Mouse (Mus musculus) hindbrain, postnatal 0 days (tissue): ENCODE results near the gene Zkscan16. TPM values are rescaled to one million over a fixed set of nuclear protein-coding genes. Genes with fewer than 3 reads are reported as not detected.
A peak's percentile ranks its signal among the peaks of the same experiment; 100 is the strongest.

Experiments used
- ATAC-seq: fragments of 200-750 bp; cut with Nextera tagmentation; 2 replicates; pipeline ENCODE4 v1.8.0; 2017; ENCODE audit warnings: mild to moderate bottlenecking, moderate TSS enrichment, moderate library complexity
- DNase-seq: peaks from one replicate; pipeline ENCODE4 v3.0.0-alpha.2; 2015; ENCODE audit warnings: low spot score
- H3K27ac ChIP-seq: fragments of 300-500 bp; sonication (generic); 2 replicates; pipeline ENCODE4 v1.5.1; 2014; ENCODE audit warnings: mild to moderate bottlenecking
- H3K27me3 ChIP-seq: fragments of 300-500 bp; sonication (generic); 2 replicates; pipeline ENCODE4 v1.6.1; 2014; ENCODE audit warnings: low read length, mixed read lengths; ENCODE audit not compliant: insufficient read depth
- H3K36me3 ChIP-seq: fragments of 300-500 bp; sonication (generic); 2 replicates; pipeline ENCODE4 v1.6.1; 2014; ENCODE audit warnings: low read length, mixed read lengths; ENCODE audit not compliant: insufficient read depth
- H3K4me1 ChIP-seq: fragments of 300-500 bp; sonication (generic); 2 replicates; pipeline ENCODE4 v1.6.1; 2014; ENCODE audit warnings: antibody characterized with exemption, low read length, mixed read lengths; ENCODE audit not compliant: insufficient read depth
- H3K4me2 ChIP-seq: fragments of 300-500 bp; sonication (generic); 2 replicates; pipeline ENCODE4 v1.6.1; 2014; ENCODE audit warnings: low read depth, mild to moderate bottlenecking, low read length, moderate library complexity, mixed read lengths
- H3K4me3 ChIP-seq: fragments of 300-500 bp; sonication (generic); 2 replicates; pipeline ENCODE4 v1.5.1; 2014; ENCODE audit warnings: low read length
- H3K9ac ChIP-seq: fragments of 300-500 bp; sonication (generic); replicated peaks from 2 replicates; pipeline ENCODE4 v1.6.1; 2014; ENCODE audit warnings: mild to moderate bottlenecking, low read length, moderate library complexity, mixed read lengths
- H3K9me3 ChIP-seq: fragments of 300-500 bp; sonication (generic); 2 replicates; pipeline ENCODE4 v1.6.1; 2016; ENCODE audit warnings: low read length, mixed read lengths
- CTCF ChIP-seq: IDR thresholded peaks from 2 replicates; pipeline ENCODE4 v1.5.1; 2016; ENCODE audit warnings: antibody characterized with exemption, control low read depth, low read depth
- WGBS: fragments of 180-500 bp; shearing (Covaris S2); extraction: QIAGEN DNeasy Blood & Tissue Kit; methylation state at CpG from one replicate; pipeline ENCODE4 v1.1.7; 2014; 5-methylcytosine and 5-hydroxymethylcytosine counted together
- polyA plus RNA-seq: library from polyadenylated mRNA; unstranded; fragments of >200 nt; fragmentation: Nextera tagmentation; extraction: Ambion mirVana; gene quantifications from 2 replicates; pipeline ENCODE4 v1.2.1, GENCODE M21; 2015
- total RNA-seq: library from RNA; depleted of rRNA; stranded (reverse); fragments of >200 nt; gene quantifications from 2 replicates; pipeline ENCODE4 v1.2.3, GENCODE M21; 2014; rRNA removed

Zkscan16 gene
- total and polyA plus RNA-seq, 2 experiments from 2014 or later: 1.8 to 4.1 TPM

GRCm38 (mm10) chr4:59003806-59004200 is 60.4 kb downstream of the Zkscan16 start:
- Histone ChIP-seq H3K4me1 (peaks cover 11% of the 10 kb centered on the region; the same call in 1 of the 2 replicates), H3K4me2 (peak overlapping the region; percentile 86), H3K27ac (no peak overlapping the region), H3K36me3 (no peaks in the 10 kb centered on the region), H3K27me3 (no peaks in the 10 kb centered on the region), H3K4me3 (peak overlapping the region; percentile 71), H3K9ac (peak overlapping the region; percentile 81), H3K9me3 (no peaks in the 10 kb centered on the region)
- TF ChIP-seq CTCF: no peak
- WGBS: 31% methylated on average over 7 of the region's 7 CpGs
- ATAC-seq: no peak
- no peak for DNase-seq

GRCm38 (mm10) chr4:59006211-59006610 is 62.8 kb downstream of the Zkscan16 start:
- no peak overlapping the region for H3K4me2 ChIP-seq
- H3K9ac ChIP-seq: no peak overlapping the region
- H3K36me3 ChIP-seq: no peaks in the 10 kb centered on the region
- TF ChIP-seq CTCF: no peak
- H3K4me1 ChIP-seq: peaks cover 11% of the 10 kb centered on the region; the same call in 1 of the 2 replicates
- no peaks in the 10 kb centered on the region for H3K27me3 ChIP-seq
- no peak for ATAC-seq
- H3K27ac ChIP-seq: no peak overlapping the region
- H3K4me3 ChIP-seq: no peak overlapping the region
- no peaks in the 10 kb centered on the region for H3K9me3 ChIP-seq
- WGBS: 68% methylated on average over 8 of the region's 8 CpGs
- no peak for DNase-seq

- H3K9ac ChIP-seq: no peak overlapping the region
- no peak overlapping the region for H3K4me2 ChIP-seq
- no peak overlapping the region for H3K4me3 ChIP-seq
- DNase-seq: no peak
- no peak for ATAC-seq
- 71% methylated on average over 6 of the region's 6 CpGs for WGBS
- no peaks in the 10 kb centered on the region for H3K36me3 ChIP-seq
- H3K27ac ChIP-seq: no peak overlapping the region
- H3K4me1 ChIP-seq: peaks cover 11% of the 10 kb centered on the region; the same call in 1 of the 2 replicates
- TF ChIP-seq CTCF: no peak
- no peaks in the 10 kb centered on the region for H3K9me3 ChIP-seq
- no peaks in the 10 kb centered on the region for H3K27me3 ChIP-seq
Measured at GRCm38 (mm10) chr4:59007016-59007415, 63.6 kb downstream of the Zkscan16 start.

Other genes starting within 250 kb of the Zkscan16 start
- 0.25 and 0.89 TPM in 2 replicates for gene Olfr267, start 155.9 kb upstream of the Zkscan16 start, total RNA-seq
- gene Olfr267, start 155.9 kb upstream of the Zkscan16 start, polyA plus RNA-seq: 0.10 TPM in 1 of 2 replicates, not detected in the other
- gene Ecpas, start 30.9 kb upstream of the Zkscan16 start, total RNA-seq: 53.0 and 55.8 TPM in 2 replicates
- 33.5 and 36.6 TPM in 2 replicates for gene Ecpas, start 30.9 kb upstream of the Zkscan16 start, polyA plus RNA-seq
- gene Ptgr1, start 43.5 kb downstream of the Zkscan16 start, total RNA-seq: 1.3 and 3.1 TPM in 2 replicates
- gene Ptgr1, start 43.5 kb downstream of the Zkscan16 start, polyA plus RNA-seq: 5.6 and 6.0 TPM in 2 replicates
- gene Dnajc25, start 51.4 kb downstream of the Zkscan16 start, total RNA-seq: 2.7 and 5.2 TPM in 2 replicates
- gene Dnajc25, start 51.4 kb downstream of the Zkscan16 start, polyA plus RNA-seq: 9.2 and 9.4 TPM in 2 replicates
- not detected in 2 replicates for gene Gm20503, start 59.6 kb downstream of the Zkscan16 start, total RNA-seq
- gene Gm20503, start 59.6 kb downstream of the Zkscan16 start, polyA plus RNA-seq: 11.7 and 18.2 TPM in 2 replicates
- gene Gng10, start 91.5 kb downstream of the Zkscan16 start, total RNA-seq: 86.0 and 104 TPM in 2 replicates
- gene Gng10, start 91.5 kb downstream of the Zkscan16 start, polyA plus RNA-seq: 184 and 189 TPM in 2 replicates
- not detected in 2 replicates for gene AI481877, start 195.4 kb downstream of the Zkscan16 start, total RNA-seq
- 0.05 TPM in 1 of 2 replicates, not detected in the other for gene AI481877, start 195.4 kb downstream of the Zkscan16 start, polyA plus RNA-seq
- 46.5 and 46.8 TPM in 2 replicates for gene Ugcg, start 245.6 kb downstream of the Zkscan16 start, total RNA-seq
- gene Ugcg, start 245.6 kb downstream of the Zkscan16 start, polyA plus RNA-seq: 19.1 and 20.7 TPM in 2 replicates